In genomic region chr19:47900012-47900411, GRCm38 (mm10) we compare ENCODE assay signal across 14 mouse cellular contexts. TPM values are rescaled to one million over a fixed set of nuclear protein-coding genes. Genes with fewer than 3 reads are reported as not detected.
DNase-seq lines count a peak whose midpoint lies in the region; ATAC-seq and TF ChIP-seq lines count a peak whose summit lies in the region.
"Had no signal": no experiment of that assay in that cellular context is flagged by ENCODE, and none has a peak within 500 bp of the region (broad histone marks: within the 10 kb centered on the region; RNA-seq: fewer than 3 reads in every experiment).

No protein-coding gene starts in this region.

- H3K27me3 ChIP-seq in limb, embryonic 13.5 days = no peaks in the 10 kb centered on the region
- no peaks in the 10 kb centered on the region for H3K27me3 ChIP-seq in limb, embryonic 10.5 days (ENCODE audit: low read depth, poor library complexity, severe bottlenecking)
- H3K27me3 ChIP-seq in ES-Bruce4 (ENCODE audit: control insufficient read depth, insufficient read depth, low read length, poor library complexity, severe bottlenecking) = no peaks in the 10 kb centered on the region
- H3K27me3 ChIP-seq in liver, embryonic 12.5 days (replicated peaks) = no peaks in the 10 kb centered on the region
- H3K27me3 ChIP-seq: embryonic facial prominence, embryonic 13.5 days; lung, embryonic 15.5 days had no signal

- H3K4me1 ChIP-seq in limb, embryonic 13.5 days = peaks cover 40% of the 10 kb centered on the region
- H3K4me1 ChIP-seq in limb, embryonic 10.5 days = peaks cover 38% of the 10 kb centered on the region
- no peaks in the 10 kb centered on the region for H3K4me1 ChIP-seq in ES-Bruce4 (ENCODE audit: control insufficient read depth, insufficient read depth, low read length)
- H3K4me1 ChIP-seq in liver, embryonic 12.5 days = peaks cover 68% of the 10 kb centered on the region

- TF ChIP-seq POLR2A in ES-Bruce4 (IDR thresholded peaks at IDR 0.05; ENCODE audit: insufficient read depth, low read length) = no peak

- intact Hi-C loops in left cerebral cortex, postnatal 36 days (cut with DNase I) = no loop called here

- peak; percentile 29 for TF ChIP-seq CTCF in ES-Bruce4 (IDR thresholded peaks at IDR 0.05; ENCODE audit: low read depth, low read length)

- H3K9ac ChIP-seq in limb, embryonic 13.5 days = no peak overlapping the region
- H3K9ac ChIP-seq in ES-Bruce4 (ENCODE audit: low read depth, poor library complexity, severe bottlenecking) = no peak overlapping the region
- H3K9ac ChIP-seq in liver, embryonic 12.5 days = no peak overlapping the region
- H3K9ac ChIP-seq: embryonic facial prominence, embryonic 13.5 days; lung, embryonic 15.5 days had no signal

- H3K4me2 ChIP-seq in limb, embryonic 13.5 days (replicated peaks) = no peak overlapping the region
- no peak overlapping the region for H3K4me2 ChIP-seq in liver, embryonic 12.5 days
- H3K4me2 ChIP-seq: embryonic facial prominence, embryonic 13.5 days; lung, embryonic 15.5 days had no signal

- H3K4me3 ChIP-seq in limb, embryonic 13.5 days = no peak overlapping the region
- no peak overlapping the region for H3K4me3 ChIP-seq in limb, embryonic 10.5 days
- no peak overlapping the region for H3K4me3 ChIP-seq in ES-Bruce4 (ENCODE audit: low read depth, low read length)
- no peak overlapping the region for H3K4me3 ChIP-seq in liver, embryonic 12.5 days
- H3K4me3 ChIP-seq: embryonic facial prominence, embryonic 13.5 days; lung, embryonic 15.5 days had no signal

- H3K9me3 ChIP-seq in limb, embryonic 13.5 days = no peaks in the 10 kb centered on the region
- H3K9me3 ChIP-seq in limb, embryonic 10.5 days (replicated peaks) = no peaks in the 10 kb centered on the region
- no peaks in the 10 kb centered on the region for H3K9me3 ChIP-seq in ES-Bruce4 (replicated peaks; ENCODE audit: control insufficient read depth, insufficient read depth, low read length, poor library complexity, severe bottlenecking)
- no peaks in the 10 kb centered on the region for H3K9me3 ChIP-seq in liver, embryonic 12.5 days (replicated peaks)
- H3K9me3 ChIP-seq: embryonic facial prominence, embryonic 13.5 days; lung, embryonic 15.5 days had no signal

- ATAC-seq in limb, embryonic 13.5 days (ENCODE audit: low FRiP score, low read depth) = no peak
- ATAC-seq in liver, embryonic 12.5 days = no peak

- TF ChIP-seq EP300 in ES-Bruce4 (IDR thresholded peaks at IDR 0.05; ENCODE audit: insufficient read depth, low read depth, low read length) = no peak

- no peak for DNase-seq in limb, embryonic 10.5 days (ENCODE audit: low spot score)
- peak; percentile 71 to 72 for DNase-seq in B cell, adult 2 months
- DNase-seq in left cerebral cortex, postnatal 36 days (ENCODE audit: low spot score in 2 of 2) = no peak
- DNase-seq in frontal cortex, postnatal 10 days (ENCODE audit: low spot score in 2 of 2) = no peak
- DNase-seq: adrenal gland, postnatal 25 days; cerebellum, adult 18-20 months; heart, adult 18-20 months; kidney, adult 9 months had no signal

- H3K36me3 ChIP-seq in limb, embryonic 13.5 days = peaks cover 56% of the 10 kb centered on the region
- H3K36me3 ChIP-seq in limb, embryonic 10.5 days = peaks cover 70% of the 10 kb centered on the region
- H3K36me3 ChIP-seq in ES-Bruce4 (ENCODE audit: control insufficient read depth, insufficient read depth, low read length, poor library complexity, severe bottlenecking) = no peaks in the 10 kb centered on the region
- peaks cover 29% of the 10 kb centered on the region for H3K36me3 ChIP-seq in liver, embryonic 12.5 days

- WGBS in limb, embryonic 13.5 days = 64% methylated on average over 6 of the region's 6 CpGs
- WGBS in limb, embryonic 10.5 days = 69% methylated on average over 6 of the region's 6 CpGs
- 47% methylated on average over 6 of the region's 6 CpGs for WGBS in liver, embryonic 12.5 days (ENCODE audit: insufficient replicate concordance)

- H3K27ac ChIP-seq in limb, embryonic 13.5 days = peak overlapping the region; percentile 10; the same call in 1 of the 2 replicates
- H3K27ac ChIP-seq in limb, embryonic 10.5 days = no peak overlapping the region
- no peak overlapping the region for H3K27ac ChIP-seq in ES-Bruce4 (ENCODE audit: insufficient read depth, low read length)
- H3K27ac ChIP-seq in liver, embryonic 12.5 days = peak overlapping the region; percentile 32; the same call in 1 of the 2 replicates
- H3K27ac ChIP-seq: embryonic facial prominence, embryonic 13.5 days; lung, embryonic 15.5 days had no signal

RNA-seq across cellular contexts. Expression of gene Cfap43, which starts 19.1 kb away (rescaled TPM):
- 0.08 and 0.09 TPM in 2 replicates for polyA plus RNA-seq in limb, embryonic 13.5 days (2015; fragmentation: Nextera tagmentation; extraction: Ambion mirVana)
- polyA plus RNA-seq in limb, embryonic 10.5 days (2016; fragmentation: Nextera tagmentation; extraction: Ambion mirVana) = 0.05 and 0.09 TPM in 2 replicates
- polyA plus RNA-seq in ES-Bruce4 (2011; ENCODE audit: insufficient read depth, insufficient read length, low read depth, missing spikeins) = 7.9 and 10.4 TPM in 2 replicates
- 0.04 TPM in 1 of 2 replicates, not detected in the other for polyA plus RNA-seq in liver, embryonic 12.5 days (2016; fragmentation: Nextera tagmentation; extraction: Ambion mirVana)
- under 1 TPM; 0.29 to 0.39 TPM for total RNA-seq in left cerebral cortex, postnatal 36 days (2021)
- total RNA-seq: adrenal gland, postnatal 25 days had no signal

RNA-seq across cellular contexts. Expression of gene Itprip, which starts 19.1 kb away (rescaled TPM):
- polyA plus RNA-seq in limb, embryonic 13.5 days (2015; fragmentation: Nextera tagmentation; extraction: Ambion mirVana) = 24.3 and 26.6 TPM in 2 replicates
- 19.0 and 27.5 TPM in 2 replicates for polyA plus RNA-seq in limb, embryonic 10.5 days (2016; fragmentation: Nextera tagmentation; extraction: Ambion mirVana)
- polyA plus RNA-seq in ES-Bruce4 (2011; ENCODE audit: insufficient read depth, insufficient read length, low read depth, missing spikeins) = 7.4 and 7.6 TPM in 2 replicates
- polyA plus RNA-seq in liver, embryonic 12.5 days (2016; fragmentation: Nextera tagmentation; extraction: Ambion mirVana) = 5.3 and 5.9 TPM in 2 replicates
- total RNA-seq in left cerebral cortex, postnatal 36 days (2021) = 1 to 10 TPM in 1 of 2 experiments, under 1 TPM in 1; 0.95 to 1.1 TPM

RNA-seq across cellular contexts. Expression of gene Gsto2, which starts 34.7 kb away (rescaled TPM):
- 1.3 and 1.7 TPM in 2 replicates for polyA plus RNA-seq in limb, embryonic 13.5 days (2015; fragmentation: Nextera tagmentation; extraction: Ambion mirVana)
- 0.59 and 1.0 TPM in 2 replicates for polyA plus RNA-seq in limb, embryonic 10.5 days (2016; fragmentation: Nextera tagmentation; extraction: Ambion mirVana)
- polyA plus RNA-seq in ES-Bruce4 (2011; ENCODE audit: insufficient read depth, insufficient read length, low read depth, missing spikeins) = 1.2 TPM in 2 replicates
- polyA plus RNA-seq in liver, embryonic 12.5 days (2016; fragmentation: Nextera tagmentation; extraction: Ambion mirVana) = 0.29 and 0.31 TPM in 2 replicates
- total RNA-seq in left cerebral cortex, postnatal 36 days (2021) = 1 to 10 TPM; 2.2 to 2.7 TPM
- total RNA-seq: hematopoietic stem cell, adult 5-6 weeks had no signal

RNA-seq across cellular contexts. Expression of gene Cfap58, which starts 37.5 kb away (rescaled TPM):
- polyA plus RNA-seq in limb, embryonic 13.5 days (2015; fragmentation: Nextera tagmentation; extraction: Ambion mirVana) = 0.05 TPM in 1 of 2 replicates, not detected in the other
- polyA plus RNA-seq in limb, embryonic 10.5 days (2016; fragmentation: Nextera tagmentation; extraction: Ambion mirVana) = not detected in 2 replicates
- not detected in 2 replicates for polyA plus RNA-seq in ES-Bruce4 (2011; ENCODE audit: insufficient read depth, insufficient read length, low read depth, missing spikeins)
- polyA plus RNA-seq in liver, embryonic 12.5 days (2016; fragmentation: Nextera tagmentation; extraction: Ambion mirVana) = not detected in 2 replicates
- under 1 TPM; 0.29 to 0.30 TPM for total RNA-seq in left cerebral cortex, postnatal 36 days (2021)
- total RNA-seq: adrenal gland, postnatal 25 days; hematopoietic stem cell, adult 5-6 weeks had no signal

RNA-seq across cellular contexts. Expression of gene Gsto1, which starts 45.2 kb away (rescaled TPM):
- polyA plus RNA-seq in limb, embryonic 13.5 days (2015; fragmentation: Nextera tagmentation; extraction: Ambion mirVana) = 177 and 181 TPM in 2 replicates
- 241 and 258 TPM in 2 replicates for polyA plus RNA-seq in limb, embryonic 10.5 days (2016; fragmentation: Nextera tagmentation; extraction: Ambion mirVana)
- polyA plus RNA-seq in ES-Bruce4 (2011; ENCODE audit: insufficient read depth, insufficient read length, low read depth, missing spikeins) = 125 and 130 TPM in 2 replicates
- polyA plus RNA-seq in liver, embryonic 12.5 days (2016; fragmentation: Nextera tagmentation; extraction: Ambion mirVana) = 119 and 123 TPM in 2 replicates
- 10 to 100 TPM; 46.6 to 50.3 TPM for total RNA-seq in left cerebral cortex, postnatal 36 days (2021)

Comparison
In these comparisons a context has a peak if more than half of its experiments do, and no peak if none do; other contexts are left out.
1. H3K27ac ChIP-seq: peak in limb, embryonic 13.5 days (single experiment) and liver, embryonic 12.5 days (single experiment); none in limb, embryonic 10.5 days (single experiment) and ES-Bruce4 (single experiment).
2. DNase-seq: peak in B cell, adult 2 months (2 of 2); none in limb, embryonic 10.5 days (single experiment), left cerebral cortex, postnatal 36 days (0 of 2) and frontal cortex, postnatal 10 days (0 of 2).